Mouse (Mus musculus) olfactory bulb, adult 2 months (tissue): Measurements from ENCODE around the gene Grpel1.

Experiments
- CTCF ChIP-seq: fragments of 200-500 bp; IDR thresholded peaks from 2 replicates; pipeline ENCODE4 v1.5.1; 2012; ENCODE audit warnings: low read depth, mild to moderate bottlenecking, low read length, moderate library complexity; ENCODE audit not compliant: insufficient read depth
- POLR2A ChIP-seq: fragments of 200-500 bp; IDR thresholded peaks from 2 replicates; pipeline ENCODE4 v1.6.1; 2012; ENCODE audit warnings: mild to moderate bottlenecking, low read depth, low read length, moderate library complexity; ENCODE audit not compliant: insufficient read depth

- TF ChIP-seq POLR2A (no peak; the same call in 1 of the 2 replicates), CTCF (no peak)
These were observed 18.7 kb downstream of the Grpel1 start for GRCm38 (mm10) chr5:36483203-36484101.
